Mouse (Mus musculus) CH12.LX (cell line): Measurements from ENCODE around the gene Cep250. TPM values are rescaled to one million over a fixed set of nuclear protein-coding genes. Genes with fewer than 3 reads are reported as not detected.

ENCODE experiments used
- DNase-seq: peaks from one replicate; pipeline ENCODE4 v3.0.0-alpha.2; 2013; ENCODE audit errors: extremely low read depth
- H3K27ac ChIP-seq: 2 replicates; pipeline ENCODE4 v1.5.1; 2012; ENCODE audit warnings: low read depth, mild to moderate bottlenecking, control low read depth, moderate library complexity; ENCODE audit not compliant: insufficient read depth
- H3K27me3 ChIP-seq: replicated peaks from 2 replicates; pipeline ENCODE3; 2012; ENCODE audit warnings: inconsistent platforms
- H3K36me3 ChIP-seq, 2 experiments: replicated peaks in 1 of 2; 2 replicates each; pipeline versions ENCODE3 to v1.6.1; 2012; ENCODE audit warnings: inconsistent platforms in 1 of 2, low read length in 1 of 2, mild to moderate bottlenecking in 1 of 2, mixed read lengths in 1 of 2, moderate library complexity in 1 of 2; ENCODE audit not compliant: control insufficient read depth in 1 of 2, insufficient read depth in 1 of 2
- H3K4me1 ChIP-seq, 2 experiments: 2 replicates each; pipeline ENCODE4 v1.6.1; 2012; ENCODE audit warnings: inconsistent platforms in 1 of 2, moderate library complexity in 1 of 2; ENCODE audit not compliant: insufficient read depth in 2 of 2, control insufficient read depth in 1 of 2
- H3K4me2 ChIP-seq: 2 replicates; pipeline ENCODE4 v1.6.1; 2012; ENCODE audit warnings: low read depth, mild to moderate bottlenecking, control low read depth; ENCODE audit not compliant: poor library complexity, insufficient read depth, severe bottlenecking
- H3K4me3 ChIP-seq, 3 experiments: fragments of 150-350 bp in 1 of 3; sonication (generic) in 1 of 3; replicated peaks in 1 of 3; 2 replicates each; pipeline versions ENCODE3 to v1.5.1; 2011 to 2012; ENCODE audit warnings: low read depth in 2 of 3, low read length in 2 of 3, mild to moderate bottlenecking in 2 of 3, moderate library complexity in 2 of 3, control low read depth in 1 of 3, improper control_type of control experiment in 1 of 3, inconsistent platforms in 1 of 3, mixed read lengths in 1 of 3; ENCODE audit not compliant: poor library complexity in 1 of 3
- H3K79me2 ChIP-seq: replicated peaks from 2 replicates; pipeline ENCODE4 v1.6.1; 2012; ENCODE audit warnings: mild to moderate bottlenecking, moderate library complexity; ENCODE audit not compliant: control insufficient read depth, poor library complexity, insufficient read depth, severe bottlenecking; ENCODE audit errors: extremely low read depth
- H3K9ac ChIP-seq: 2 replicates; pipeline ENCODE4 v1.6.1; 2012; ENCODE audit warnings: low read depth, mild to moderate bottlenecking, control low read depth, moderate library complexity; ENCODE audit not compliant: insufficient read depth
- H3K9me3 ChIP-seq: replicated peaks from 2 replicates; pipeline ENCODE3; 2012; ENCODE audit warnings: low read length, inconsistent platforms, mixed read lengths
- CTCF ChIP-seq, 2 experiments: IDR thresholded peaks in 1 of 2; conservative IDR thresholded peaks in 1 of 2; 2 replicates each; pipeline ENCODE4 v1.5.1; 2011 to 2012; ENCODE audit warnings: low read depth in 2 of 2, low read length in 2 of 2, improper control_type of control experiment in 1 of 2, inconsistent platforms in 1 of 2, mild to moderate bottlenecking in 1 of 2, moderate library complexity in 1 of 2
- ELF1 ChIP-seq: IDR thresholded peaks from 2 replicates; pipeline ENCODE4 v1.6.1; 2014; ENCODE audit warnings: low read depth, mild to moderate bottlenecking, inconsistent platforms, low read length, improper control_type of control experiment
- ETS1 ChIP-seq: conservative IDR thresholded peaks from 2 replicates; pipeline ENCODE4 v1.6.1; 2012; ENCODE audit warnings: low read depth, mild to moderate bottlenecking, inconsistent platforms, low read length, improper control_type of control experiment, moderate library complexity
- HCFC1 ChIP-seq: IDR thresholded peaks from 2 replicates; pipeline ENCODE4 v1.6.1; 2012; ENCODE audit warnings: low read depth, mild to moderate bottlenecking, inconsistent platforms, low read length, improper control_type of control experiment
- JUND ChIP-seq: conservative IDR thresholded peaks from 2 replicates; pipeline ENCODE4 v1.6.1; 2011; ENCODE audit warnings: low read depth, low read length, improper control_type of control experiment
- MEF2A ChIP-seq: IDR thresholded peaks from 2 replicates; pipeline ENCODE4 v1.6.1; 2014; ENCODE audit warnings: low read depth, mild to moderate bottlenecking, inconsistent platforms, low read length, improper control_type of control experiment, borderline replicate concordance
- MXI1 ChIP-seq: IDR thresholded peaks from 2 replicates; pipeline ENCODE4 v1.6.1; 2011; ENCODE audit warnings: mild to moderate bottlenecking, low read depth, low read length, improper control_type of control experiment
- MYC ChIP-seq: IDR thresholded peaks from 2 replicates; pipeline ENCODE4 v1.6.1; 2011; ENCODE audit warnings: low read depth, mild to moderate bottlenecking, improper control_type of control experiment, low read length
- NELFE ChIP-seq: IDR thresholded peaks from 2 replicates; pipeline ENCODE4 v1.6.1; 2011; ENCODE audit warnings: low read depth, low read length, improper control_type of control experiment
- NRF1 ChIP-seq: IDR thresholded peaks from 2 replicates; pipeline ENCODE4 v1.6.1; 2014; ENCODE audit warnings: low read depth, mild to moderate bottlenecking, inconsistent platforms, low read length, improper control_type of control experiment, moderate library complexity
- SMC3 ChIP-seq: IDR thresholded peaks from 2 replicates; pipeline ENCODE4 v1.6.1; 2011; ENCODE audit warnings: low read depth, low read length, improper control_type of control experiment
- TBP ChIP-seq: conservative IDR thresholded peaks from 2 replicates; pipeline ENCODE4 v1.6.1; 2011; ENCODE audit warnings: low read depth, low read length, improper control_type of control experiment
- TCF12 ChIP-seq: IDR thresholded peaks from 2 replicates; pipeline ENCODE4 v1.6.1; 2014; ENCODE audit warnings: low read depth, mild to moderate bottlenecking, inconsistent platforms, low read length, improper control_type of control experiment
- ZKSCAN1 ChIP-seq: IDR thresholded peaks from 2 replicates; pipeline ENCODE4 v1.6.1; 2012; ENCODE audit warnings: low read depth, inconsistent platforms, low read length, improper control_type of control experiment, borderline replicate concordance
- dilution Hi-C: fragments of 300-500 bp; cut with MboI; formaldehyde crosslinking; loops from 2 replicates; pipeline ENCODE4 v1.14.3; 2020; ENCODE audit warnings: low sequenced_read_pairs; ENCODE audit not compliant: extremely low pct_unique_long_range_greater_than_20kb, extremely low pct_ligation_motif_present
- in situ Hi-C: fragments of 300-500 bp; cut with MboI; formaldehyde crosslinking; loops from 3 replicates; pipeline ENCODE4 v1.14.3; 2019; ENCODE audit warnings: low sequenced_read_pairs, low pct_ligation_motif_present, low pct_unique_long_range_greater_than_20kb, mixed read lengths
- polyA plus RNA-seq: library from polyadenylated mRNA; unstranded; fragments of >175 nt; gene quantifications from 2 replicates; pipeline ENCODE4 v1.2.1, GENCODE M21; 2012; ENCODE audit warnings: low read depth; ENCODE audit not compliant: insufficient read length
- total RNA-seq, 2 experiments: library from RNA; depleted of rRNA; stranded (reverse); fragments of 300-350 nt in 1 of 2; fragments of >200 nt in 1 of 2; gene quantifications; 2 replicates each; pipeline ENCODE4 v1.2.3; 2012 to 2014

Gene Cep250
- total and polyA plus RNA-seq, 3 experiments: 13.5 to 29.1 (median 25.8) TPM

DNA sequence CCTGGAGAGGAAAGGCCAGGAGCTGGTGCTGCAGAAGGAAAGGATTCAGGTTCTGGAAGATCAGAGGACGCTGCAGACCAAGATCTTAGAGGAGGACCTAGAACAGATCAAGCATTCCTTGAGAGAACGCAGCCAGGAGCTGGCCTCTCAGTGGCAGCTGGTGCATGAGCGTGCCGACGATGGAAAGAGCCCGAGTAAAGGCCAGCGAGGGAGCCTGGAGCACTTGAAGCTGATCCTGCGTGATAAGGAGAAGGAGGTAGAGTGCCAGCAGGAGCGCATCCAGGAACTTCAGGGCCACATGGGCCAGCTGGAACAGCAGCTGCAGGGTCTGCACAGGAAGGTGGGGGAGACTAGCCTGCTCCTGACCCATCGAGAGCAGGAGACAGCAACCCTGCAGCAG lies 34.9 kb downstream of the Cep250 start:
- no peak overlapping the region for H3K4me2 ChIP-seq
- peaks cover 89 to 97% of the 10 kb centered on the region in 2 experiments for H3K36me3 ChIP-seq
- dilution Hi-C loops: no loop called here
- H3K9ac ChIP-seq: no peak overlapping the region
- H3K4me1 ChIP-seq: no peaks in the 10 kb centered on the region
- TF ChIP-seq CTCF (conservative IDR thresholded peaks at IDR 0.05 in 1 of 2, IDR thresholded peaks at IDR 0.05 in 1 of 2; ENCODE audit: low read depth in 2 of 2, low read length in 2 of 2): no peak
- TF ChIP-seq MYC: no peak
- no peak for TF ChIP-seq SMC3
- no peak for TF ChIP-seq ELF1
- TF ChIP-seq NELFE: no peak
- no peak for TF ChIP-seq TCF12
- TF ChIP-seq JUND: no peak
- no peak for TF ChIP-seq TBP
- no peak for DNase-seq
- H3K4me3 ChIP-seq: no peak overlapping the region
- H3K27me3 ChIP-seq: no peaks in the 10 kb centered on the region
- in situ Hi-C loops: loop anchor here (25.0 kb wide), 1 partner anchor 296 kb away; no protein-coding TSS in a partner anchor
- no peaks in the 10 kb centered on the region for H3K9me3 ChIP-seq
- H3K79me2 ChIP-seq: no peaks in the 10 kb centered on the region
- no peak overlapping the region for H3K27ac ChIP-seq

DNA sequence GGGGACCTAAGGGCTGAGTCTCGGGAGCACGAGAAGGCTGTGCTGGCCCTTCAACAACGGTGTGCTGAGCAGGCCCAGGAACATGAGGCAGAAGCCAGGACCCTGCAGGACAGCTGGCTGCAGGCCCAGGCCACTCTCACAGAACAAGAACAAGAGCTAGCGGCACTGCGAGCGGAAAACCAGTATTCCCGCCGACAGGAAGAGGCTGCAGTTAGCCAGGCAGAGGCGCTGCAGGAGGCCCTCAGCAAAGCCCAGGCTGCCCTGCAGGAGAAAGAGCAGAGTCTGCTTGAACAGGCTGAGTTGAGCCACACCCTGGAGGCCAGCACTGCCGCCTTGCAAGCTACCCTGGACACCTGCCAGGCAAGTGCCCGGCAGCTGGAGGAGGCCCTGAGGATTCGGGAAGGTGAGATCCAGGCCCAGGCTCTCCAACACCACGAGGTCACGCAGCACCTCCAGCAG lies 35.6 kb downstream of the Cep250 start:
- peaks cover 91 to 99% of the 10 kb centered on the region in 2 experiments for H3K36me3 ChIP-seq
- H3K27me3 ChIP-seq: no peaks in the 10 kb centered on the region
- no peak for DNase-seq
- H3K4me3 ChIP-seq: no peak overlapping the region
- H3K4me1 ChIP-seq: no peaks in the 10 kb centered on the region
- dilution Hi-C loops: no loop called here
- no peak overlapping the region for H3K9ac ChIP-seq
- in situ Hi-C loops: loop anchor here (25.0 kb wide), 1 partner anchor 295 kb away; no protein-coding TSS in a partner anchor
- no peak overlapping the region for H3K4me2 ChIP-seq
- H3K9me3 ChIP-seq: no peaks in the 10 kb centered on the region
- H3K79me2 ChIP-seq: no peaks in the 10 kb centered on the region
- no peak overlapping the region for H3K27ac ChIP-seq
- TF ChIP-seq HCFC1 (no peak), SMC3 (no peak), CTCF (conservative IDR thresholded peaks at IDR 0.05 in 1 of 2, IDR thresholded peaks at IDR 0.05 in 1 of 2; ENCODE audit: low read depth in 2 of 2, low read length in 2 of 2) (no peak), ETS1 (no peak), MEF2A (no peak), NRF1 (no peak), JUND (no peak)

DNA sequence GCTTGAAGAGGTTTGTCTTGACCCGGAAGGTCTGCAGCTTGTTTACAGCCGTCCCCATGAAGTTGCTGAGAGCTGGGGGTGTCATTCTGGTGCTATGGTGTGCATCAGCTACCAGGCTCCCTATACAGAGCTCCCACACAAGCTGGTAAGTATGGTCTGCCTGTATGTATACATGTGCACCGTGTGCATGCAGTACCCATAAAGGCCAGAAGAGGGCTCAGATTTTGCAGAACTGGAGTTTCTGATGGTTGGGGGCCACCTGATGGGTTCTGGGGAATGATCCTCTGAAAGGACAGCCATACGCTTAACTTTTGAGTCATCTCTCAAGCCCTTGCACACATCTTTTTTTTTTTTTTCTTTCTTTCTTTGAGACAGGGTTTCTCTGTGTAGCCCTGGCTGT lies 49.1 kb downstream of the Cep250 start:
- no peak overlapping the region for H3K4me3 ChIP-seq
- dilution Hi-C loops (no loop called here), in situ Hi-C loops (no loop called here)
- no peak overlapping the region for H3K9ac ChIP-seq
- TF ChIP-seq CTCF (conservative IDR thresholded peaks at IDR 0.05 in 1 of 2, IDR thresholded peaks at IDR 0.05 in 1 of 2; ENCODE audit: low read depth in 2 of 2, low read length in 2 of 2) (peak; percentile 36 to 40; a peak in 3 of 4 replicates), MEF2A (no peak), SMC3 (peak; percentile 20; the same call in 1 of the 2 replicates), MYC (no peak), MXI1 (no peak), ZKSCAN1 (no peak), HCFC1 (no peak)
- peaks cover 2% of the 10 kb centered on the region for H3K9me3 ChIP-seq
- no peaks in the 10 kb centered on the region for H3K27me3 ChIP-seq
- peaks cover 5 to 20% of the 10 kb centered on the region in 2 experiments for H3K4me1 ChIP-seq
- no peak overlapping the region for H3K4me2 ChIP-seq
- H3K79me2 ChIP-seq: peaks cover 3% of the 10 kb centered on the region; the same call in 1 of the 2 replicates
- no peak overlapping the region for H3K27ac ChIP-seq
- peaks cover 6 to 37% of the 10 kb centered on the region in 2 experiments for H3K36me3 ChIP-seq
- peak; percentile 27 for DNase-seq
